Comparison of ENCODE assay signal across 8 mouse cellular contexts in genomic region chr2:73312152-73313116, GRCm38 (mm10). TPM values are rescaled to one million over a fixed set of nuclear protein-coding genes. Genes with fewer than 3 reads are reported as not detected.
DNase-seq lines count a peak whose midpoint lies in the region; ATAC-seq and TF ChIP-seq lines count a peak whose summit lies in the region.

Gene Scrn3, plus strand, starts transcription at chr2:73312601.
Gene Cir1, minus strand, starts transcription at chr2:73312701.

- H3K9ac ChIP-seq in embryonic facial prominence, embryonic 13.5 days = peak within 1 kb of the TSS; percentile 82
- peak within 1 kb of the TSS; percentile 79 for H3K9ac ChIP-seq in limb, embryonic 12.5 days (replicated peaks)
- H3K9ac ChIP-seq in midbrain, embryonic 15.5 days = peak within 1 kb of the TSS; percentile 53

- TF ChIP-seq CTCF in kidney, adult 2 months (conservative IDR thresholded peaks at IDR 0.05; ENCODE audit: insufficient read depth, insufficient read length, low read depth, low read length) = no peak
- no peak for TF ChIP-seq CTCF in spleen, adult 2 months (IDR thresholded peaks at IDR 0.05; ENCODE audit: extremely low read depth, insufficient read depth, insufficient read length, insufficient replicate concordance)

- WGBS in embryonic facial prominence, embryonic 13.5 days = under 1% methylated on average over 64 of the region's 64 CpGs
- WGBS in kidney, adult 2 months = under 1% methylated on average over 64 of the region's 64 CpGs
- under 1% methylated on average over 64 of the region's 64 CpGs for WGBS in limb, embryonic 12.5 days
- under 1% methylated on average over 64 of the region's 64 CpGs for WGBS in midbrain, embryonic 15.5 days
- WGBS in spleen, adult 2 months = under 1% methylated on average over 64 of the region's 64 CpGs

- peak within 1 kb of the TSS; percentile 88 for H3K27ac ChIP-seq in embryonic facial prominence, embryonic 13.5 days
- peak within 1 kb of the TSS; percentile 82 for H3K27ac ChIP-seq in kidney, adult 2 months (ENCODE audit: insufficient read depth, low read depth, low read length)
- peak within 1 kb of the TSS; percentile 84 for H3K27ac ChIP-seq in limb, embryonic 12.5 days
- H3K27ac ChIP-seq in midbrain, embryonic 15.5 days = peak within 1 kb of the TSS; percentile 82
- H3K27ac ChIP-seq in spleen, adult 2 months (ENCODE audit: insufficient read depth, low read length) = peak within 1 kb of the TSS; percentile 81

- ATAC-seq in embryonic facial prominence, embryonic 13.5 days (ENCODE audit: insufficient number of reproducible peaks, insufficient read depth, low FRiP score, low TSS enrichment, low read depth) = peak; percentile 92
- ATAC-seq in limb, embryonic 12.5 days (ENCODE audit: insufficient number of reproducible peaks, insufficient read depth, low FRiP score, low TSS enrichment, low read depth) = peak; percentile 94
- peak; percentile 96 for ATAC-seq in midbrain, embryonic 15.5 days (replicated peaks)

- H3K4me2 ChIP-seq in embryonic facial prominence, embryonic 13.5 days = peak within 1 kb of the TSS; percentile 92
- H3K4me2 ChIP-seq in limb, embryonic 12.5 days = peak within 1 kb of the TSS; percentile 84
- H3K4me2 ChIP-seq in midbrain, embryonic 15.5 days = peak within 1 kb of the TSS; percentile 79

- peaks cover 13% of the 10 kb centered on the region for H3K4me1 ChIP-seq in embryonic facial prominence, embryonic 13.5 days
- peaks cover 6% of the 10 kb centered on the region; the same call in 1 of the 2 replicates for H3K4me1 ChIP-seq in kidney, adult 2 months (ENCODE audit: control insufficient read depth, insufficient read depth, low read length)
- peaks cover 13% of the 10 kb centered on the region for H3K4me1 ChIP-seq in limb, embryonic 12.5 days (replicated peaks)
- H3K4me1 ChIP-seq in midbrain, embryonic 15.5 days = peaks cover 16% of the 10 kb centered on the region
- H3K4me1 ChIP-seq in spleen, adult 2 months (ENCODE audit: control insufficient read depth, insufficient read depth, insufficient read length) = peaks cover 3% of the 10 kb centered on the region; the same call in 1 of the 2 replicates

- no peaks in the 10 kb centered on the region for H3K9me3 ChIP-seq in embryonic facial prominence, embryonic 13.5 days
- H3K9me3 ChIP-seq in limb, embryonic 12.5 days = no peaks in the 10 kb centered on the region
- H3K9me3 ChIP-seq in midbrain, embryonic 15.5 days = no peaks in the 10 kb centered on the region

- TF ChIP-seq POLR2A in kidney, adult 2 months (IDR thresholded peaks at IDR 0.05; ENCODE audit: low read depth, low read length) = peak; percentile 43
- peak; percentile 90 for TF ChIP-seq POLR2A in spleen, adult 2 months (IDR thresholded peaks at IDR 0.05; ENCODE audit: low read depth, low read length)

- peak; percentile 96 for DNase-seq in 3134 (ENCODE audit: extremely low read depth, insufficient read length, low spot score)
- DNase-seq in adrenal gland, postnatal 36 days = peak; percentile 95 to 97
- DNase-seq in heart, adult 18-20 months = peak; percentile 95 to 97
- peak; percentile 97 for DNase-seq in kidney, adult 2 months
- peak; percentile 95 to 96 for DNase-seq in spleen, adult 2 months (ENCODE audit: low read depth in 1 of 2, low spot score in 2 of 2)

- H3K27me3 ChIP-seq in embryonic facial prominence, embryonic 13.5 days = no peaks in the 10 kb centered on the region
- H3K27me3 ChIP-seq in kidney, adult 2 months (replicated peaks; ENCODE audit: control insufficient read depth, insufficient read depth, low read length) = no peaks in the 10 kb centered on the region
- no peaks in the 10 kb centered on the region for H3K27me3 ChIP-seq in limb, embryonic 12.5 days
- H3K27me3 ChIP-seq in midbrain, embryonic 15.5 days (replicated peaks) = no peaks in the 10 kb centered on the region
- H3K27me3 ChIP-seq in spleen, adult 2 months (ENCODE audit: control insufficient read depth, insufficient read depth, low read length) = no peaks in the 10 kb centered on the region

- peaks cover 28% of the 10 kb centered on the region for H3K36me3 ChIP-seq in embryonic facial prominence, embryonic 13.5 days
- peaks cover 2% of the 10 kb centered on the region for H3K36me3 ChIP-seq in kidney, adult 2 months (ENCODE audit: control insufficient read depth, insufficient read depth, low read length)
- H3K36me3 ChIP-seq in limb, embryonic 12.5 days = peaks cover 25% of the 10 kb centered on the region
- peaks cover 10% of the 10 kb centered on the region; the same call in 1 of the 2 replicates for H3K36me3 ChIP-seq in midbrain, embryonic 15.5 days (replicated peaks)
- H3K36me3 ChIP-seq in spleen, adult 2 months (ENCODE audit: control insufficient read depth, insufficient read depth, low read length) = peaks cover 16% of the 10 kb centered on the region

- peak within 1 kb of the TSS; percentile 68 for H3K4me3 ChIP-seq in embryonic facial prominence, embryonic 13.5 days
- H3K4me3 ChIP-seq in kidney, adult 2 months (ENCODE audit: insufficient read depth, low read depth, low read length) = peak within 1 kb of the TSS; percentile 90
- peak within 1 kb of the TSS; percentile 83 for H3K4me3 ChIP-seq in limb, embryonic 12.5 days (replicated peaks)
- peak within 1 kb of the TSS; percentile 57 for H3K4me3 ChIP-seq in midbrain, embryonic 15.5 days
- peak within 1 kb of the TSS; percentile 83 for H3K4me3 ChIP-seq in spleen, adult 2 months (ENCODE audit: extremely low read depth, insufficient read depth, insufficient read length)

RNA-seq across cellular contexts. Expression of gene Scrn3, which starts in this region (rescaled TPM):
- total RNA-seq in adrenal gland, postnatal 36 days (2021) = 10 to 100 TPM; 18.8 to 26.8 TPM
- 15.0 and 17.5 TPM in 2 replicates for polyA plus RNA-seq in embryonic facial prominence, embryonic 13.5 days (2015; fragmentation: Nextera tagmentation; extraction: Ambion mirVana)
- 10 to 100 TPM; 26.1 to 33.9 TPM for total RNA-seq in heart, adult 18-20 months (2021)
- 14.7 and 18.1 TPM in 2 replicates for polyA plus RNA-seq in kidney, adult 2 months (2012; rRNA removed)
- polyA plus RNA-seq in limb, embryonic 12.5 days (2016; fragmentation: Nextera tagmentation; extraction: Ambion mirVana) = 17.9 and 18.7 TPM in 2 replicates
- 6.9 and 7.7 TPM in 2 replicates for polyA plus RNA-seq in midbrain, embryonic 15.5 days (2015; fragmentation: Nextera tagmentation; extraction: Ambion mirVana)
- 2.3 and 2.9 TPM in 2 replicates for polyA plus RNA-seq in spleen, adult 2 months (2012; rRNA removed)

RNA-seq across cellular contexts. Expression of gene Cir1, which starts in this region (rescaled TPM):
- total RNA-seq in adrenal gland, postnatal 36 days (2021) = 10 to 100 TPM; 15.7 to 21.3 TPM
- 34.7 and 35.4 TPM in 2 replicates for polyA plus RNA-seq in embryonic facial prominence, embryonic 13.5 days (2015; fragmentation: Nextera tagmentation; extraction: Ambion mirVana)
- total RNA-seq in heart, adult 18-20 months (2021) = 10 to 100 TPM; 11.1 to 13.9 TPM
- polyA plus RNA-seq in kidney, adult 2 months (2012; rRNA removed) = 3.8 and 5.5 TPM in 2 replicates
- 26.0 and 27.3 TPM in 2 replicates for polyA plus RNA-seq in limb, embryonic 12.5 days (2016; fragmentation: Nextera tagmentation; extraction: Ambion mirVana)
- 26.2 and 27.4 TPM in 2 replicates for polyA plus RNA-seq in midbrain, embryonic 15.5 days (2015; fragmentation: Nextera tagmentation; extraction: Ambion mirVana)
- 1.3 and 1.5 TPM in 2 replicates for polyA plus RNA-seq in spleen, adult 2 months (2012; rRNA removed)

Comparison
In these comparisons a context has a peak if more than half of its experiments do, and no peak if none do; other contexts are left out.
1. Peak in every context shown above with its lines: DNase-seq, ATAC-seq, H3K4me3 ChIP-seq and H3K27ac ChIP-seq.